Mouse (Mus musculus): Measurements from ENCODE around the gene Batf3. TPM values are rescaled to one million over a fixed set of nuclear protein-coding genes. Genes with fewer than 3 reads are reported as not detected.
"Not testable (repeated sequence)": the region's sequence is repeated elsewhere in the genome, so short reads cannot be mapped to it uniquely, and the experiment has no call there.

Gene Batf3
- polyA plus RNA-seq, 1 experiment from 2014 or later: 2.0 TPM

GRCm38 (mm10) chr1:191132934-191133333, 35.3 kb downstream of the Batf3 start:
- Histone ChIP-seq H3K36me3 (replicated peaks) (no peaks in the 10 kb centered on the region), H3K27me3 (peaks cover 6% of the 10 kb centered on the region; the same call in 1 of the 2 replicates), H3K27ac (replicated peaks) (no peak overlapping the region), H3K4me2 (peak overlapping the region; percentile 32), H3K4me3 (replicated peaks) (no peak overlapping the region), H3K4me1 (replicated peaks) (peaks cover 14% of the 10 kb centered on the region), H3K9me3 (replicated peaks) (no peaks in the 10 kb centered on the region), H3K9ac (no peak overlapping the region)
- WGBS (ENCODE audit: insufficient replicate concordance): 10% methylated on average over 5 of the region's 5 CpGs
- ATAC-seq (ENCODE audit: insufficient read depth): peak; percentile 37; the same call in 1 of the 2 replicates

DNA sequence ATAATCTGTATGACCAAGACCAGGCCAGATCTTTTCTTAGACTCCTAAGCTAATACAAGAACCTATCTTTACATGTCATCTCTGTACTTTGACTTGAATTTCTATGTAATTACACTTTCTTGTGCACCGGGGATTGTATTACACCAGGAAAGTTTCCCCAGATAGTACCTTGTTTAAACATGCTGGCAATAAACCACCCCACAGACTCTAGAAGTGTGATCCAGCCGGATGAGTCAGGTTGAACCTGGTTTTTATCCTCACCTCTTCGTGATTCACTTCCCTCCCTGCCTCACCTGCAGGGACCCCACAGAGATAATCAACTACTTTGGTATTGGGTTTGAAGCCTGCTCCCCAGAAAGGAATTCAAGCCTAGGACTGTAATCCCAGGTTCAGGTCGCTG, 37.8 kb downstream of the Batf3 start:
- ATAC-seq (ENCODE audit: insufficient read depth): no peak
- H3K9me3 ChIP-seq (replicated peaks): no peaks in the 10 kb centered on the region

DNA sequence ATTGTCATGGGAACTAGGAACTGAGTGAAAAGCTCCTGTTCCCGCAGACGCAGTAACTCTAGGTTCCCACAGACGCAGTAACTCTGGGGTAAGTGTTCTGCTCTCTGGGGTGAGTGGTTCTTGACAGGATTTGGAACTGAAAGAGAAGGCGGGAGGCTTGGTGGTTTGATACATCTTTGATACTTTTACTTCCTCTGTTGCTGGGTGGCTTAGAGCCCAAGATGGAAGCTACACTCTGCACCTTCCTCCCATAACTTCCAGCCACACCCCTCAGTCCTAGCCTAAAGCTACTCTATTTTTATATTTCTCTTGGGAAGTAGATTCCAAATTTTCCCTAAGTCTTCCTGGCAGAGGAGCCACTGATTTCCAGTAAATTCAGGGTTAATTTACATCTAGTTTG, 40.8 kb downstream of the Batf3 start:
- H3K27ac ChIP-seq (replicated peaks): no peak overlapping the region
- no peaks in the 10 kb centered on the region for H3K36me3 ChIP-seq (replicated peaks)
- no peak overlapping the region for H3K4me2 ChIP-seq
- no peak for ATAC-seq (ENCODE audit: insufficient read depth)
- WGBS (ENCODE audit: insufficient replicate concordance): 74% methylated on average over 4 of the region's 4 CpGs
- H3K9ac ChIP-seq: no peak overlapping the region
- peaks cover 11% of the 10 kb centered on the region for H3K27me3 ChIP-seq
- H3K9me3 ChIP-seq (replicated peaks): no peaks in the 10 kb centered on the region
- H3K4me3 ChIP-seq (replicated peaks): no peak overlapping the region
- peaks cover 12% of the 10 kb centered on the region; the same call in 1 of the 2 replicates for H3K4me1 ChIP-seq (replicated peaks)

More for the DNA sequence above, 37.8 kb downstream of the Batf3 start:
- Histone ChIP-seq H3K9ac (no peak overlapping the region), H3K4me1 (replicated peaks) (peaks cover 24% of the 10 kb centered on the region), H3K27me3 (peaks cover 6% of the 10 kb centered on the region; the same call in 1 of the 2 replicates), H3K27ac (replicated peaks) (no peak overlapping the region), H3K4me2 (no peak overlapping the region), H3K36me3 (replicated peaks) (no peaks in the 10 kb centered on the region), H3K4me3 (replicated peaks) (no peak overlapping the region)
- WGBS (ENCODE audit: insufficient replicate concordance): 50% methylated on average over 4 of the region's 4 CpGs

DNA sequence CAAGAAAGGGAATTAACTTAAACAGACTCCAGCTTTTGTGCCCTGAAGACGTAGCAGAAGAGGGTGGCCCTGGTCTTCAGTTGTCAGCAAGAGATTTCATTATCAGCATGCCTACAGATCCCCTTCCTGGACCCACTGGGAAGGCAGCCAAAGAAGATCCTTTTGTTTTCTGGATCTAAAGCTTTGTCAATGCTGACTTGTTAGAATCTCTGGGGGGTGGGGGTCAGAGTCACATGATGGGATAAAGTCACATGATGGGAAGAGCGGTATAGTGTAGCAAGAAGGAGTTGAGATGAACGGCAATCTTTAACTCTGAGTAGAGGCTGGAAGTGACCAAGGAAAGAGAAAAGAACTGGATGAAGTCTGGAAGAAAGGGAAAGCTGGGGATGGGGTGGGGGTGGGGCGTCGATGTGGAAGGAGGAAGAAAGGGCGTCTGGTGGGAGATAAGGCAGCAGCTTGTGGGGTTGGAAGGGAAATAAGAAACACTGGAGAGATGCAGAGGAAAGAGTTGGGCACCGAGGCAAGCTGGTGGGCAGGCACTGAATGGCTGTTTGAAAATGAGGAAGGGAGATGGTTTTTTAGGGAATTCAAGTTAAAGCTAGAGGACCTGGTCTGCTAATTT, 41.3 kb downstream of the Batf3 start:
- no peak overlapping the region for H3K4me3 ChIP-seq (replicated peaks)
- peaks cover 11% of the 10 kb centered on the region for H3K27me3 ChIP-seq
- H3K9me3 ChIP-seq (replicated peaks): no peaks in the 10 kb centered on the region
- no peak overlapping the region for H3K9ac ChIP-seq
- no peaks in the 10 kb centered on the region for H3K36me3 ChIP-seq (replicated peaks)
- no peak overlapping the region for H3K27ac ChIP-seq (replicated peaks)
- WGBS (ENCODE audit: insufficient replicate concordance): 18% methylated on average over 7 of the region's 7 CpGs
- no peak for ATAC-seq (ENCODE audit: insufficient read depth)
- no peak overlapping the region; the same call in 1 of the 2 replicates for H3K4me2 ChIP-seq
- H3K4me1 ChIP-seq (replicated peaks): peaks cover 10% of the 10 kb centered on the region; the same call in 1 of the 2 replicates

- WGBS (ENCODE audit: insufficient replicate concordance): 33% methylated on average over 8 of the region's 8 CpGs
- Histone ChIP-seq H3K36me3 (replicated peaks) (no peaks in the 10 kb centered on the region), H3K27me3 (peaks cover 11% of the 10 kb centered on the region), H3K4me1 (replicated peaks) (peaks cover 10% of the 10 kb centered on the region; the same call in 1 of the 2 replicates), H3K9me3 (replicated peaks) (no peaks in the 10 kb centered on the region), H3K27ac (replicated peaks) (no peak overlapping the region), H3K4me3 (replicated peaks) (no peak overlapping the region), H3K4me2 (no peak overlapping the region), H3K9ac (no peak overlapping the region)
- no peak for ATAC-seq (ENCODE audit: insufficient read depth)
Measured at GRCm38 (mm10) chr1:191140983-191141382, 43.3 kb downstream of the Batf3 start.

GRCm38 (mm10) chr1:191149489-191149888, 51.8 kb downstream of the Batf3 start:
- H3K4me1 ChIP-seq (replicated peaks); H3K9me3 ChIP-seq (replicated peaks); ATAC-seq (ENCODE audit: insufficient read depth); H3K4me3 ChIP-seq (replicated peaks); H3K27ac ChIP-seq (replicated peaks); H3K36me3 ChIP-seq (replicated peaks); H3K27me3 ChIP-seq; H3K9ac ChIP-seq; H3K4me2 ChIP-seq: not testable (repeated sequence)
- WGBS (ENCODE audit: insufficient replicate concordance): 66% methylated on average over 5 of the region's 5 CpGs

DNA sequence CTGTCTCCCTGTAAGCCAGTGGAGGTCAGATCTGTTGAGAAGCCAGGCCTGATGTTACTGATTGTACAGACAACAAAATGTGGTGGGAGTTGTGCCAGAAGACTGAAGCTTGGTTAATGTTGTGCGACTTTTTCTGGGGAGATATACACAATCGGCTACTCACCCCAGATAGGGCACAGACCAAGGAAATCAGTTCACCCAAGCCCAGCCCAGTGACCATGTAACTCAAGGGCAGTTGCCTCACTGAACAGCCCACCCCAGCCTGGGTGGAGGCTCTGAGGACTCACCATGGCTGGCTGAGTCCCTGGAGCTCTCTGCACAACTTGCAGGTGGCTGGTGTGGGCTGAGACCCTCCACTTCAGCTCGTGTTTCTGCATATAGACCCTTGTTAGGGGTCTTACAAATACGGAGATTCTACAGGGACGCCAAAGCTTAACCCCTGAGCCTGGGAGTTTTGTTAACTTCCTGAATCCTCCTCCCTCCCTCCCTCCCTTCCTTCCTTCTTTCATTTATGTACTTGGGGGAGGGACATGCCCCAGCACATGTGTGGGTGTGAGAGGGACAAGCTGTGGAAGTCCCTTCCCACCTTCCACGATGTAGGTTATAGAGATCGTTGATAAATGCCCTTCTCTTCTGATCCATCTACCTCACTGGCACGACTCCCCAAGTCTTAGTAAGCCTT, 53.4 kb downstream of the Batf3 start:
- H3K27ac ChIP-seq (replicated peaks): no peak overlapping the region
- no peak for ATAC-seq (ENCODE audit: insufficient read depth)

GRCm38 (mm10) chr1:191153052-191153451, 55.4 kb downstream of the Batf3 start:
- H3K27ac ChIP-seq (replicated peaks): no peak overlapping the region
- peaks cover 5% of the 10 kb centered on the region; the same call in 1 of the 2 replicates for H3K9me3 ChIP-seq (replicated peaks)
- 13% methylated on average over 4 of the region's 4 CpGs for WGBS (ENCODE audit: insufficient replicate concordance)
- H3K4me2 ChIP-seq: no peak overlapping the region
- ATAC-seq (ENCODE audit: insufficient read depth): 0 out of 2 replicates have a peak, but pooled peaks have one; percentile 34
- H3K36me3 ChIP-seq (replicated peaks): no peaks in the 10 kb centered on the region
- H3K4me3 ChIP-seq (replicated peaks): no peak overlapping the region
- no peaks in the 10 kb centered on the region; the same call in 1 of the 2 replicates for H3K4me1 ChIP-seq (replicated peaks)
- no peaks in the 10 kb centered on the region for H3K27me3 ChIP-seq
- H3K9ac ChIP-seq: no peak overlapping the region

More for the DNA sequence above, 53.4 kb downstream of the Batf3 start:
- Histone ChIP-seq H3K4me3 (replicated peaks) (no peak overlapping the region), H3K27me3 (no peaks in the 10 kb centered on the region), H3K4me1 (replicated peaks) (no peaks in the 10 kb centered on the region; the same call in 1 of the 2 replicates), H3K9ac (no peak overlapping the region), H3K4me2 (no peak overlapping the region), H3K9me3 (replicated peaks) (no peaks in the 10 kb centered on the region), H3K36me3 (replicated peaks) (no peaks in the 10 kb centered on the region)
- 28% methylated on average over 8 of the region's 8 CpGs for WGBS (ENCODE audit: insufficient replicate concordance)

GRCm38 (mm10) chr1:191154314-191154713, 56.7 kb downstream of the Batf3 start:
- 25% methylated on average over 3 of the region's 3 CpGs for WGBS (ENCODE audit: insufficient replicate concordance)
- no peak for ATAC-seq (ENCODE audit: insufficient read depth)
- no peaks in the 10 kb centered on the region for H3K27me3 ChIP-seq

More at GRCm38 (mm10) chr1:191154314-191154713, 56.7 kb downstream of the Batf3 start:
- Histone ChIP-seq H3K36me3 (replicated peaks) (no peaks in the 10 kb centered on the region), H3K27ac (replicated peaks) (no peak overlapping the region; the same call in 1 of the 2 replicates), H3K4me3 (replicated peaks) (no peak overlapping the region), H3K9me3 (replicated peaks) (peaks cover 5% of the 10 kb centered on the region; the same call in 1 of the 2 replicates), H3K4me2 (no peak overlapping the region), H3K4me1 (replicated peaks) (no peaks in the 10 kb centered on the region; the same call in 1 of the 2 replicates), H3K9ac (no peak overlapping the region)

Data from liver, embryonic 15.5 days (tissue).